Mouse (Mus musculus) frontal cortex, postnatal 36 days (tissue): ENCODE measurements around the gene Ncbp2.

Experiments used
- DNase-seq, 2 experiments: peaks; one replicate each; pipeline ENCODE4 v3.0.0; 2022; ENCODE audit warnings: low spot score in 2 of 2

Gene Ncbp2

GRCm38 (mm10) chr16:32008529-32009293 lies 60.4 kb downstream of the Ncbp2 start:
- no peak for DNase-seq

GRCm38 (mm10) chr16:32009913-32010312 lies 61.6 kb downstream of the Ncbp2 start:
- peak; percentile 47 to 59 for DNase-seq

GRCm38 (mm10) chr16:32010330-32010729 lies 62.0 kb downstream of the Ncbp2 start:
- DNase-seq: no peak
